Mouse (Mus musculus) olfactory bulb, adult 2 months (tissue): Measurements from ENCODE around the gene Capn5.

Source experiments
- CTCF ChIP-seq: fragments of 200-500 bp; IDR thresholded peaks from 2 replicates; pipeline ENCODE4 v1.5.1; 2012; ENCODE audit warnings: low read depth, mild to moderate bottlenecking, low read length, moderate library complexity; ENCODE audit not compliant: insufficient read depth
- POLR2A ChIP-seq: fragments of 200-500 bp; IDR thresholded peaks from 2 replicates; pipeline ENCODE4 v1.6.1; 2012; ENCODE audit warnings: mild to moderate bottlenecking, low read depth, low read length, moderate library complexity; ENCODE audit not compliant: insufficient read depth

DNA sequence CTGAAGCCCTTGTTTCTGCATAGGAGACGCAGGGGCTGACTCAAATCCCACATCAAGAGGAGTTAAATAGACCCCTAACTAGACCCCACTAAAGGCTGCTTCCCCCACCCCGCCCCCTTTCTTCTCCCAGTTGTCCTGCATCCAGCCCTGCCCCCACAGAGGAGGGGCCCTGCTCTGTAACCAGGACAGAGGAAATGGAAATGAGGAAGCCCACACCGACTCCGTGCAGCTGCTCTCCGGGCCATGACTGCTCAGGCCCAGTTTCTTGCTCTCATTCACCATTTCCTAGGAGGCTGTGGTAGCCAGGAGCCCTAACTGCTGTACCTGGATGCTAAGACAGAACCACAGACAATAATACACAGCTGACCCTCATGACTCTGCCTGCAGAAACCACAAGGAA is 95.7 kb downstream of the Capn5 start:
- no peak for TF ChIP-seq CTCF
- TF ChIP-seq POLR2A = no peak
